Comparison of ENCODE assay signal across 10 mouse cellular contexts in genomic region chr9:71043899-71044298, GRCm38 (mm10).
DNase-seq lines count a peak whose midpoint lies in the region; ATAC-seq and TF ChIP-seq lines count a peak whose summit lies in the region.
"Had no signal": no experiment of that assay in that cellular context is flagged by ENCODE, and none has a peak within 500 bp of the region (broad histone marks: within the 10 kb centered on the region; RNA-seq: fewer than 3 reads in every experiment).

No protein-coding gene starts in this region.

- no peak overlapping the region for H3K9ac ChIP-seq in embryonic facial prominence, embryonic 14.5 days (ENCODE audit: low read depth, low read length)
- no peak overlapping the region for H3K9ac ChIP-seq in lung, embryonic 15.5 days

- no peak overlapping the region for H3K4me2 ChIP-seq in embryonic facial prominence, embryonic 14.5 days (ENCODE audit: low read depth, low read length)
- no peak overlapping the region for H3K4me2 ChIP-seq in lung, embryonic 15.5 days

- H3K27ac ChIP-seq in embryonic facial prominence, embryonic 14.5 days (replicated peaks; ENCODE audit: low read depth, low read length), result no peak overlapping the region
- no peak overlapping the region for H3K27ac ChIP-seq in embryonic facial prominence, embryonic 10.5 days (replicated peaks)
- no peak overlapping the region for H3K27ac ChIP-seq in lung, embryonic 15.5 days

- intact Hi-C loops in gastrocnemius, postnatal 14 days (cut with DNase I; ENCODE audit: low total_unique reads), result no loop called here

- H3K4me1 ChIP-seq in embryonic facial prominence, embryonic 14.5 days (ENCODE audit: control insufficient read depth, insufficient read depth, low read length), result no peaks in the 10 kb centered on the region
- H3K4me1 ChIP-seq in embryonic facial prominence, embryonic 10.5 days, result no peaks in the 10 kb centered on the region
- H3K4me1 ChIP-seq in lung, embryonic 15.5 days, result no peaks in the 10 kb centered on the region
- no peaks in the 10 kb centered on the region for H3K4me1 ChIP-seq in lung, adult 2 months (ENCODE audit: control insufficient read depth, insufficient read depth, low read length)
- H3K4me1 ChIP-seq: megakaryocyte, embryonic 14.5 days had no signal

- no peaks in the 10 kb centered on the region for H3K9me3 ChIP-seq in embryonic facial prominence, embryonic 14.5 days (ENCODE audit: control insufficient read depth, low read length)
- H3K9me3 ChIP-seq in embryonic facial prominence, embryonic 10.5 days, result no peaks in the 10 kb centered on the region
- no peaks in the 10 kb centered on the region for H3K9me3 ChIP-seq in lung, embryonic 15.5 days

- TF ChIP-seq CTCF in lung, adult 2 months (IDR thresholded peaks at IDR 0.05; ENCODE audit: insufficient read depth, low read length), result no peak
- TF ChIP-seq CTCF in brain, embryonic 14.5 days (IDR thresholded peaks at IDR 0.05; ENCODE audit: borderline replicate concordance, extremely low read depth, insufficient read depth, insufficient read length), result no peak

- TF ChIP-seq POLR2A in lung, adult 2 months (IDR thresholded peaks at IDR 0.05; ENCODE audit: borderline replicate concordance, extremely low read depth, low read depth, low read length), result no peak
- TF ChIP-seq POLR2A in brain, embryonic 14.5 days (IDR thresholded peaks at IDR 0.05; ENCODE audit: borderline replicate concordance, extremely low read depth, insufficient read depth, insufficient read length, poor library complexity, severe bottlenecking), result no peak

- H3K36me3 ChIP-seq in embryonic facial prominence, embryonic 14.5 days (ENCODE audit: control insufficient read depth, insufficient read depth, low read length), result no peaks in the 10 kb centered on the region
- H3K36me3 ChIP-seq in embryonic facial prominence, embryonic 10.5 days (replicated peaks), result no peaks in the 10 kb centered on the region
- H3K36me3 ChIP-seq in lung, embryonic 15.5 days, result no peaks in the 10 kb centered on the region

- H3K27me3 ChIP-seq in embryonic facial prominence, embryonic 14.5 days (replicated peaks; ENCODE audit: control insufficient read depth, insufficient read depth, low read length), result no peaks in the 10 kb centered on the region
- H3K27me3 ChIP-seq in embryonic facial prominence, embryonic 10.5 days (replicated peaks; ENCODE audit: low read depth, poor library complexity, severe bottlenecking), result no peaks in the 10 kb centered on the region
- H3K27me3 ChIP-seq in lung, embryonic 15.5 days, result no peaks in the 10 kb centered on the region

- no peak overlapping the region for H3K4me3 ChIP-seq in embryonic facial prominence, embryonic 14.5 days (ENCODE audit: low read depth, low read length)
- no peak overlapping the region for H3K4me3 ChIP-seq in embryonic facial prominence, embryonic 10.5 days
- H3K4me3 ChIP-seq in lung, embryonic 15.5 days, result no peak overlapping the region
- H3K4me3 ChIP-seq in lung, adult 2 months (replicated peaks; ENCODE audit: extremely low read depth, low read depth, low read length), result no peak overlapping the region
- H3K4me3 ChIP-seq: megakaryocyte, embryonic 14.5 days had no signal

- no peak for ATAC-seq in embryonic facial prominence, embryonic 14.5 days (ENCODE audit: low read depth)
- ATAC-seq in lung, embryonic 15.5 days (ENCODE audit: borderline replicate concordance, extremely low read depth, low FRiP score, low TSS enrichment), result 0 out of 2 replicates have a peak, but pooled peaks have one; percentile 46

- 29% methylated on average over 1 of the region's 1 CpGs for whole genome bisulfite sequencing in embryonic facial prominence, embryonic 14.5 days
- WGBS in embryonic facial prominence, embryonic 10.5 days, result 93% methylated on average over 1 of the region's 1 CpGs
- WGBS in lung, embryonic 15.5 days, result 23% methylated on average over 1 of the region's 1 CpGs
- WGBS in lung, adult 2 months, result 38% methylated on average over 1 of the region's 1 CpGs

- peak; percentile 43 for DNase-seq in embryonic facial prominence, embryonic 14.5 days (ENCODE audit: low spot score)
- DNase-seq in embryonic facial prominence, embryonic 10.5 days (ENCODE audit: low spot score), result no peak
- DNase-seq in lung, adult 2 months, result no peak
- peak; percentile 68 for DNase-seq in brain, embryonic 14.5 days (ENCODE audit: low read depth)
- DNase-seq in kidney, postnatal 4 days, result peak; percentile 77 to 83
- DNase-seq in gastrocnemius, postnatal 14 days, result no peak
- no peak for DNase-seq in MN1 (ENCODE audit: low spot score)
- DNase-seq: layer of hippocampus, adult 9-11 months had no signal

Comparison
In these comparisons a context has a peak if more than half of its experiments do, and no peak if none do; other contexts are left out.
1. DNase-seq: peak in embryonic facial prominence, embryonic 14.5 days (single experiment), brain, embryonic 14.5 days (single experiment) and kidney, postnatal 4 days (2 of 2); none in embryonic facial prominence, embryonic 10.5 days (single experiment), lung, adult 2 months (single experiment), gastrocnemius, postnatal 14 days (single experiment) and MN1 (single experiment).